29 mouse cellular contexts compared by ENCODE assay signal in genomic region chr5:100613896-100614768, GRCm38 (mm10). TPM values are rescaled to one million over a fixed set of nuclear protein-coding genes. Genes with fewer than 3 reads are reported as not detected.
DNase-seq lines count a peak whose midpoint lies in the region; ATAC-seq and TF ChIP-seq lines count a peak whose summit lies in the region.
"Had no signal": no experiment of that assay in that cellular context is flagged by ENCODE, and none has a peak within 500 bp of the region (broad histone marks: within the 10 kb centered on the region; RNA-seq: fewer than 3 reads in every experiment).

No protein-coding gene starts in this region.

- H3K9me3 ChIP-seq in lung, postnatal 0 days (ENCODE audit: low read length) = no peaks in the 10 kb centered on the region
- H3K9me3 ChIP-seq: liver, embryonic 13.5 days; midbrain, embryonic 10.5 days; midbrain, embryonic 15.5 days; stomach, embryonic 15.5 days had no signal

- H3K36me3 ChIP-seq in lung, postnatal 0 days (ENCODE audit: insufficient read depth, low read length) = no peaks in the 10 kb centered on the region
- H3K36me3 ChIP-seq: liver, embryonic 13.5 days; midbrain, embryonic 10.5 days; midbrain, embryonic 15.5 days; stomach, embryonic 15.5 days had no signal

- TF ChIP-seq CTCF in lung, postnatal 0 days (IDR thresholded peaks at IDR 0.05) = no peak

- H3K4me3 ChIP-seq in lung, postnatal 0 days (ENCODE audit: low read depth, low read length) = no peak overlapping the region
- H3K4me3 ChIP-seq: layer of hippocampus, adult 2 months; liver, embryonic 13.5 days; midbrain, embryonic 10.5 days; midbrain, embryonic 15.5 days; stomach, embryonic 15.5 days had no signal

- no peak for TF ChIP-seq EP300 in lung, postnatal 0 days (IDR thresholded peaks at IDR 0.05)

- WGBS in lung, postnatal 0 days = 80% methylated on average over 17 of the region's 17 CpGs

- H3K9ac ChIP-seq in lung, postnatal 0 days (replicated peaks; ENCODE audit: low read depth) = no peak overlapping the region
- H3K9ac ChIP-seq: liver, embryonic 13.5 days; lung, embryonic 14.5 days; midbrain, embryonic 15.5 days; stomach, embryonic 15.5 days had no signal

- no peak overlapping the region for H3K27ac ChIP-seq in lung, postnatal 0 days (ENCODE audit: low read length)
- H3K27ac ChIP-seq: layer of hippocampus, adult 2 months; liver, embryonic 13.5 days; macrophage; midbrain, embryonic 10.5 days; midbrain, embryonic 15.5 days; stomach, embryonic 15.5 days had no signal

- H3K4me1 ChIP-seq in lung, postnatal 0 days (ENCODE audit: insufficient read depth, low read depth, low read length) = no peaks in the 10 kb centered on the region; the same call in 1 of the 2 replicates
- H3K4me1 ChIP-seq: liver, embryonic 13.5 days; midbrain, embryonic 10.5 days; midbrain, embryonic 15.5 days; stomach, embryonic 15.5 days had no signal

- peak; percentile 34 for DNase-seq in lung, postnatal 36 days
- no peak for DNase-seq in lung, postnatal 0 days (ENCODE audit: low spot score)
- no peak for DNase-seq in cerebellum, postnatal 14 days
- DNase-seq in testis, postnatal 10 days (ENCODE audit: low spot score) = no peak
- DNase-seq in adrenal gland, adult 18-20 months (ENCODE audit: low spot score in 2 of 2) = no peak
- DNase-seq: adrenal gland, postnatal 25 days; cerebellum, adult 2 months; cerebellum, postnatal 25 days; gastrocnemius, postnatal 14 days; heart, adult 18-20 months; heart, postnatal 14 days; kidney, adult 18-20 months; kidney, postnatal 36 days; left cerebral cortex, postnatal 4 days; liver, embryonic 13.5 days; lung, embryonic 14.5 days; thymus, postnatal 14 days had no signal

- no peaks in the 10 kb centered on the region for H3K27me3 ChIP-seq in lung, postnatal 0 days (replicated peaks; ENCODE audit: insufficient read depth, low read length)
- H3K27me3 ChIP-seq: midbrain, embryonic 15.5 days; Patski; stomach, embryonic 15.5 days had no signal

- H3K4me2 ChIP-seq in lung, postnatal 0 days (replicated peaks; ENCODE audit: low read depth, low read length) = no peak overlapping the region
- H3K4me2 ChIP-seq: liver, embryonic 13.5 days; lung, embryonic 14.5 days; midbrain, embryonic 15.5 days; stomach, embryonic 15.5 days had no signal

- ATAC-seq in lung, postnatal 0 days = no peak
- ATAC-seq in common myeloid progenitor, adult 5-6 weeks (replicated peaks; ENCODE audit: low read depth, poor library complexity, severe bottlenecking) = peak; percentile 83
- ATAC-seq in megakaryocyte progenitor cell, adult 5-6 weeks (replicated peaks; ENCODE audit: poor library complexity) = peak; percentile 85
- ATAC-seq: forebrain, embryonic 14.5 days; hindbrain, embryonic 16.5 days; midbrain, embryonic 15.5 days; Patski had no signal

RNA-seq across cellular contexts. Expression of gene Plac8, which starts 42.1 kb away (rescaled TPM):
- 51.2 and 59.3 TPM in 2 replicates for polyA plus RNA-seq in lung, postnatal 0 days (2015; fragmentation: Nextera tagmentation; extraction: Ambion mirVana)
- 1,717 and 2,144 TPM in 2 replicates for total RNA-seq in common myeloid progenitor, adult 5-6 weeks (2017)
- 4,454 and 4,759 TPM in 2 replicates for total RNA-seq in megakaryocyte progenitor cell, adult 5-6 weeks (2015)
- total RNA-seq in megakaryocyte progenitor cell, adult 5-6 weeks (2017) = 3,425 and 3,832 TPM in 2 replicates
- total RNA-seq in adrenal gland, adult 18-20 months (2021) = 1 to 10 TPM; 6.5 to 7.1 TPM
- total RNA-seq: layer of hippocampus, adult 2 months; layer of hippocampus, postnatal 25 days; left cerebral cortex, adult 8-10 months had no signal

Comparison
In these comparisons a context has a peak if more than half of its experiments do, and no peak if none do; other contexts are left out.
1. RNA of gene Plac8, which starts 42.1 kb away (total RNA-seq): 3,425 to 4,759 TPM in megakaryocyte progenitor cell, adult 5-6 weeks and 1,717 to 2,144 TPM in common myeloid progenitor, adult 5-6 weeks; 6.5 to 7.1 TPM in adrenal gland, adult 18-20 months; every median in the first group is over 100 times any median in the second.